Mouse (Mus musculus) spleen, adult 12 weeks (tissue): ENCODE data around the gene Osr1.

Experiments
- DNase-seq: peaks from one replicate; pipeline ENCODE4 v3.0.0; 2022; ENCODE audit warnings: low spot score

Gene Osr1

DNA sequence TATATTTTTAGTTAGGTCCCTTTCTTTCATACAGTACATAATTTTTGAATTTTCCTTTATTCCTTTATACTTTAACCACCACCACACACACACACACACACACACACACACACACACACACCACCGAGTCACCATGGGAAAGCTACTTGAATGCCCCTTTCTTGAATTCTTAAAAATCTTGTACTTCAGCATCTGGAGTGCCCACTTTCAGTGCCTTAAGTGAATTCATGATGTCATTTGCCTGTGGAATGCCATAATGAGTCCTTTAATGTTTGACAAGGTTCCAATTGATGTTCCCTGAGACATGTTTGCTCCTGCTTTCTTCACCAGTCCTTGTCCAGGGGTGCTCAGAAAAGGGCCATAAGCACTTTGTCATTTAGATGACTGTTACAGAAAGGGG, 17.8 kb downstream of the Osr1 start:
- no peak for DNase-seq

DNA sequence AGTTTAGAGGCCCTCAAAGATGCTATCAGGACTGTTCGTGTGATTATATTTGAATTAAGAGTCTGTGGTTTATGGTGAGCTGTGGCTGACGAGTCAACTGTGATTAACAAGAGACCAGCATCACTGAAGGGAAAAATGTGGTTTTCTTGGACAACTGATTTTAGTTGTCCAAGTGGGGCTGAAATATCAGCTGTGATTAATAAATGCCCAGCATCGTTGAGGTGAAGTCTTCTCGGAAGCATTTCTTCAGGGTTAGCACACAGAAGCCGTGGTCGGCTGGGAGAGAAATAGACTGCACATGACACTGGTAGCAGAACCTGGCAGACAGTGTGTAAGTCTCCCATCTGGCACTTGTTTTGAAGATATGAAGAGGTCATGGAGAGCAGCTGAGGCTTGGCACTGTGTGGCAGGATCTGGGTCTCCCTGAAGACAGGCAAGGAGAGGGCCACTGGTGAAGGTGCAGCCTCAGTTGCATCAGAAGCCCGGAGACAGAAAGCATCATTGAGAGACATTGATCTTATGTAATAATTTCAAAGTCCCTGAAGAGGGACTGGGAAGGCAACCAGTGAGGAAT, 19.7 kb downstream of the Osr1 start:
- no peak for DNase-seq

DNA sequence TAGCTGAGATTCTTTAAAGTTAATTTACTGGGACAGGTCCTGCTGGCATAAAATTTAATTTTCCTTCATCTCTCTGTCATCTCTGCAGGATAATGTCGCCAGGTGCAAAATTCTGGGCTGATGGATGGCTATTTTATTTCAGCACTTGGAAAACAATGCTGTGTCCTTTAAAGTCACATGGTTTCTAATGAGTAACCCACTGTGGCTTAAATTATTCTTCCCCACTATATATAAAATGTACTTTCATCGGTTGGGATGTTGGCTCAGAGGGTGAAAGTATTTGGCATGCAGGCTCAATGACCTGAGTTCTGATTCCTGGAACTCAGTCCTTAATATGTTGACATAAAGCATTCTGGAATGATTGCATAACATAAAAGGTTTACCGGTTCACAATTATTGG, 21.2 kb downstream of the Osr1 start:
- no peak for DNase-seq

DNA sequence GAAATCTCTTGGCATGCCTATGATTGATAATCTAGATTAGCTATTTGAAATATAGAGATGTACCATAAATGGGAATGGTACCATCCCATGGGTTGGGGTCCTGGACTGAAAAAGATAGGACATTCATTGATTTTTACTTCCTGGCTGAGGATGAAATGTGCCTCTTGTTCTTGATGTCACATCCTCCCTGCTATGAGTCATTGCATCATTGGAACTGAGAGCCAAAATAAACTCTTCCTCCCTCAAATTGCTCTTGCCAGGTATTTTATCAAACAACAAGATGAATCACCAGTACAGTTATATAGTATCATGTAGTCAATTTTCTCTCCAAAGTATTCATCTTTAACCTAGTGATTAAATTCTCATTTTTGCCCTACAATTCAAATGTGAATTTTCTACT, 28.3 kb downstream of the Osr1 start:
- DNase-seq, result no peak
